Mouse (Mus musculus): Measurements from ENCODE around the gene C1ql4. TPM values are rescaled to one million over a fixed set of nuclear protein-coding genes. Genes with fewer than 3 reads are reported as not detected.

Gene C1ql4
- total and polyA plus RNA-seq, 3 experiments: not detected

DNA sequence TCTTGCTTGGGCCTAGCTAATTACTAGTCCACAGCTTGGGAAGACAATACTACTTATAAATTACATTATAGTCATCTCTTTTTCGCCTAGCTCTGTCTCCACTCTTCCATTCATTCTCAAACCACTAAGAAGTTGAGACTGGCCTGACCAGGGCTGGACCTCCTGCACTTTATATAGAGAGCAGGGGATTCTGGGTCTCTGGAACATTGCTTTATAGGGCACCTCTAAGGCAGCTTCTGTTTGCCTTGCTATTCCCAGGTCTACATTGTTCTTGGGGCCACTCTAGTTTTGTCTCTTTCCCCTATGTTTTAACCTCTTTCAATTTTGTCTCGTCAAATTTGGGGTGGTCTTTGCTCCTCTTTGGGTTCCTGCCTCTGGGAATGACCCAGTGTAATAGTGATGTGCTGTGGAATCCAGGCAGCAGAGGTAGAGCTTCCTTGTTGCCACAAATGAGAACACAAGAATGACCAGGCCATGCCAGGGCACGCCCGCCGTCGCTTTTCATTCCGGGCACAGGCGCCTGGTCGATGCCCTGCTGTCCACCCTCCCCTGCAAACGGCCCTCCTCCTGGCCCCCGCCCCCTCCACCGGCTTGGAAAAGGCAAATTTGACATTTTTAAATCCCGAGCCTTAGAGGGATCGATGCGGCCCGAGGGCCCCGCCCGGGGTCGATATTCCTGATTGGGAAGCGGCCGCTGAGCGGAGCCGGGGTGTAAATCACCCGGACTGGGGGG, 8.6 kb upstream of the C1ql4 start:
- 24% methylated on average over 24 of the region's 24 CpGs for WGBS
- no peak overlapping the region for H3K9ac ChIP-seq (ENCODE audit: low read depth, low read length)
- no peaks in the 10 kb centered on the region for H3K36me3 ChIP-seq (ENCODE audit: control insufficient read depth, insufficient read depth, low read length)
- no peak for DNase-seq
- H3K4me3 ChIP-seq: no peak overlapping the region; the same call in 1 of the 2 replicates
- no peak for TF ChIP-seq POLR2A (IDR thresholded peaks at IDR 0.05; ENCODE audit: insufficient read depth, low read depth, low read length)
- no peak for TF ChIP-seq EP300 (IDR thresholded peaks at IDR 0.05; ENCODE audit: insufficient read depth, low read depth, low read length)
- no peak for TF ChIP-seq CTCF (IDR thresholded peaks at IDR 0.05)
- no peaks in the 10 kb centered on the region for H3K79me2 ChIP-seq (replicated peaks; ENCODE audit: control insufficient read depth, insufficient read depth, low read length)
- peaks cover 18% of the 10 kb centered on the region for H3K27me3 ChIP-seq (ENCODE audit: control insufficient read depth, insufficient read depth, low read length)
- H3K4me1 ChIP-seq (ENCODE audit: control insufficient read depth, insufficient read depth, low read length): peaks cover 3% of the 10 kb centered on the region
- H3K27ac ChIP-seq: no peak overlapping the region
- intact Hi-C loops (cut with DNase I): no loop called here

DNA sequence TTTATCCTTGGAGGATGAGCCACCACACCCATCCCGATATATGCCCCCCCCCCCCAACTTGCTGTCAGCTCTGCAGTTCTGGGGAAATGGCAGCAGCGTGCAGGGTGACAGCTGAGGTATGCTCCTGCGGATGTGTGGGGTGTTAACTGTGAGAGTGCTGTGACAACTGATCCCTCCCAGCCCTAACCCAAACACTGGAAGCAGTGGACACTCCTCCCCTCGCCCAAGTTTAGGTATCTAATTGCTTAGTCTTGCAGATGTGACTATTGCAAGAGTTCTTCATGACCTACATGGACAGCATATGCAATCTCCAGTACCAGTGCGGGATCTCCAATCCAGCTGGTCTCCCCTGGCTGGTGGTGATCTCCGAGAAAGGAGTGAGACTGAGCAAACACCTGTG, 7.7 kb upstream of the C1ql4 start:
- Histone ChIP-seq H3K27me3 (ENCODE audit: control insufficient read depth, insufficient read depth, low read length) (peaks cover 18% of the 10 kb centered on the region), H3K4me1 (ENCODE audit: control insufficient read depth, insufficient read depth, low read length) (peaks cover 3% of the 10 kb centered on the region), H3K79me2 (replicated peaks; ENCODE audit: control insufficient read depth, insufficient read depth, low read length) (no peaks in the 10 kb centered on the region), H3K36me3 (ENCODE audit: control insufficient read depth, insufficient read depth, low read length) (no peaks in the 10 kb centered on the region), H3K27ac (no peak overlapping the region), H3K4me3 (no peak overlapping the region), H3K9ac (ENCODE audit: low read depth, low read length) (no peak overlapping the region)
- TF ChIP-seq EP300 (IDR thresholded peaks at IDR 0.05; ENCODE audit: insufficient read depth, low read depth, low read length) (no peak), POLR2A (IDR thresholded peaks at IDR 0.05; ENCODE audit: insufficient read depth, low read depth, low read length) (no peak), CTCF (IDR thresholded peaks at IDR 0.05) (no peak)
- DNase-seq: no peak
- 47% methylated on average over 6 of the region's 6 CpGs for WGBS
- intact Hi-C loops (cut with DNase I): no loop called here

DNA sequence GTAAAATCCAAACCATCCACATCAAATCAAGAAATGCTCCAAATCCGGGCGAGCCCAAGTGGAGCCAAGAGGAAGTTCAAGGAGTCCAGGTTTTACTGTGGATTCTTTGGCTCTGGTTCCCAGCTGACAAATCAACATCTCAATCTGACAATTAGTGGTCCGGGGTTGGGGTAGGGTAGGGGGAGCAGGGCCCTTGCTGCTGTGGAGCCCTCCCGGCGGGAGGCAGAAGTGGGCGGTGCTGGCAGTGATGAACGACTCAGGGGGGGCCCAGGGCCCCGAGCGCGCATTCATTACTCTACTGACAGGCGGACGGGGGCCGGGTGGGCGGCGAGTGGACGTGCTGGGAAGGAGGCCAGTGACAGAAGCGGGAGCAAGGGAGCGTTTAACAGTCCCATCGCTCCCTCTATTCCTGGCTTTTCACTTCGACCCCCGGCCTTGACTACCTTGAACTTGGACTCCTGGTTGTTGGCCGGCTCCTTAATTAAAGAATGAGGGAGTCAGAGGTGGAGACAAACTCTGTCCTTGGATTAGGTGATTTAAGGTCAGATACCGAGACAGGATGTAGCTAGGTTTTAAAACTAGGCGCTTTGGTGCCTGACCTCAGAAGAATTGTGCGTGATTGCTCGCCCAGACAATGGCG, 7.1 kb upstream of the C1ql4 start:
- Histone ChIP-seq H3K27me3 (ENCODE audit: control insufficient read depth, insufficient read depth, low read length) (peaks cover 18% of the 10 kb centered on the region), H3K9ac (ENCODE audit: low read depth, low read length) (no peak overlapping the region), H3K79me2 (replicated peaks; ENCODE audit: control insufficient read depth, insufficient read depth, low read length) (no peaks in the 10 kb centered on the region), H3K27ac (no peak overlapping the region), H3K4me1 (ENCODE audit: control insufficient read depth, insufficient read depth, low read length) (peaks cover 3% of the 10 kb centered on the region), H3K36me3 (ENCODE audit: control insufficient read depth, insufficient read depth, low read length) (no peaks in the 10 kb centered on the region), H3K4me3 (no peak overlapping the region)
- DNase-seq: no peak
- 13% methylated on average over 27 of the region's 27 CpGs for WGBS
- TF ChIP-seq POLR2A (IDR thresholded peaks at IDR 0.05; ENCODE audit: insufficient read depth, low read depth, low read length) (no peak), CTCF (IDR thresholded peaks at IDR 0.05) (no peak), EP300 (IDR thresholded peaks at IDR 0.05; ENCODE audit: insufficient read depth, low read depth, low read length) (no peak)
- intact Hi-C loops (cut with DNase I): no loop called here

DNA sequence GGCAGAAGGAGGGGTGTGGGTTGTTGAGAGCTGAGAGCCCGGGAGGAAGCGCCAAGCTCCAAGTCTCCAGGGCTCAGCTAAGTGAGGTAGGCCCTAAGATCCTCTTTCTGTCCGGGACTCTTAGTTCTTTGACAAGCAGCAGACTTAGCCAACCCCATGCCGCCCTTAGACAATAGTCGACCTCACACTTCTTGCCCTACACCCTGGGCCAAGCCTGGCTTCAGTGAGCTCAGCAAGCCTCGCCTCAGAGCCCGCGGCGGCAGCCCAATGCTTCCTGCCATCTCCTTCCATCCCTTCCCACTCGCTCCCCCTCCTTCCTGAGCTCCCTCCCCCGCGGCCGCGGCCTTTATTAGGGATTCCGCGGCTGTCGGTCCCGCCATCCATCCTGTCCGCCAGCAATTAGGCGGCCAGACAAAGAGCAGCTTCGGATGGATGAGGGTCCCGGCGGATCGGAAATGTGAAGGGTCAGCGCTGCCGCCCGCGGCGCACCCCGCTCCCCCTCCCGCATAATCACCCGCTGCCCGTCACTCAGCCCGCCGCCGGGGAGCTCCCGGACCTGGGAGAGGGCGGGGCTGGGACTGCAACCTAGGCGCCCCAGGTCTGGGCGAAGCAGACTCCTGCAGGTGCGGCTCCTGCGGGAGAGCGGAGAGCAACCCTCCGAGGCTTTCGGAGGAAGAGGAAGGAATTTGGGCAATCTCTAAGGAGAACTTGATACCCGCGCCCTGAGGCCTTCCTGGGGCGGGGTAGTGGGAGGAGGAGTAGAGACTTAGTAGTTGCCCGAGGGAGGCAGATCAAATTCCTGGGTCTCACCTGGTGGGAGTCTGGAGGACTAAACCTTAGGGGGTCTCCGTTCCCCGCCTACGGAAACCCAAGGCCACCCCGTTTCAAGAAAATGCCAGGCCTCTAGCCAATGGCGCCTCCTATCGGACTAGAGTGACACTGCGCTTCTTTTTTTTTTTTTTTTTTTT, 6.0 kb upstream of the C1ql4 start:
- DNase-seq: peak; percentile 60 to 61
- WGBS: 6% methylated on average over 55 of the region's 56 CpGs
- Histone ChIP-seq H3K36me3 (ENCODE audit: control insufficient read depth, insufficient read depth, low read length) (no peaks in the 10 kb centered on the region), H3K79me2 (replicated peaks; ENCODE audit: control insufficient read depth, insufficient read depth, low read length) (no peaks in the 10 kb centered on the region), H3K27me3 (ENCODE audit: control insufficient read depth, insufficient read depth, low read length) (peaks cover 18% of the 10 kb centered on the region), H3K27ac (no peak overlapping the region), H3K9ac (ENCODE audit: low read depth, low read length) (peak overlapping the region; percentile 60), H3K4me3 (peak overlapping the region; percentile 49), H3K4me1 (ENCODE audit: control insufficient read depth, insufficient read depth, low read length) (peaks cover 3% of the 10 kb centered on the region)
- intact Hi-C loops (cut with DNase I): no loop called here
- no peak for TF ChIP-seq POLR2A (IDR thresholded peaks at IDR 0.05; ENCODE audit: insufficient read depth, low read depth, low read length)
- TF ChIP-seq CTCF (IDR thresholded peaks at IDR 0.05): peak; percentile 57

DNA sequence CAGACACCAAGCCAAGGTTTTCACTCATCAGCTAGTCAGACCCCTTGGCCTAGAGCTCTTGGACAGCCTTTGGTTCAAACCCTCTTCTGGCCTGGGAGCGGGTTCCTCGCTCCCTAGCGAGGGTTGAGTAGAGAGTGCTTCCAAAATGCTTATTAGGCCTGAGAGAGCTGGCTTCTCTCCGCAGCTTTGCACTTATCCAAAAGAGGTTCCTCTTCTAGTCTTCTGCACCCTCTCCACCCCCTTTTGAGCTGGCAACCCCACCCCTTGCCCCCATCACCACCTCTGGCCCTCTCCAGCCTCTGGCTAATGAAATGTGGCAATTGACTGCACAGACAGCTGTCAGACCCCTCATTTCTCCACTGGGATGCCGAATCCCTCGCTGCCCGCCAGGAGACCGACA, 5.3 kb upstream of the C1ql4 start, which contains the start of gene Dnajc22:
Gene Dnajc22, plus strand, starts transcription at position 301 of the 400 bp plus-strand sequence.
- 83% methylated on average over 8 of the region's 8 CpGs for WGBS
- TF ChIP-seq POLR2A (IDR thresholded peaks at IDR 0.05; ENCODE audit: insufficient read depth, low read depth, low read length) (no peak), EP300 (IDR thresholded peaks at IDR 0.05; ENCODE audit: insufficient read depth, low read depth, low read length) (no peak), CTCF (IDR thresholded peaks at IDR 0.05) (no peak)
- no peak for DNase-seq
- H3K36me3 ChIP-seq (ENCODE audit: control insufficient read depth, insufficient read depth, low read length): no peaks in the 10 kb centered on the region
- no peaks in the 10 kb centered on the region for H3K79me2 ChIP-seq (replicated peaks; ENCODE audit: control insufficient read depth, insufficient read depth, low read length)
- H3K9ac ChIP-seq (ENCODE audit: low read depth, low read length): peak within 1 kb of the TSS; percentile 60
- peaks cover 21% of the 10 kb centered on the region for H3K27me3 ChIP-seq (ENCODE audit: control insufficient read depth, insufficient read depth, low read length)
- H3K4me1 ChIP-seq (ENCODE audit: control insufficient read depth, insufficient read depth, low read length): peaks cover 3% of the 10 kb centered on the region
- intact Hi-C loops (cut with DNase I): no loop called here
- H3K4me3 ChIP-seq: peak within 1 kb of the TSS; percentile 49
- H3K27ac ChIP-seq: no peak within 1 kb of the TSS

All from heart, adult 2 months (tissue).